Mouse (Mus musculus) granulocyte monocyte progenitor cell, adult 5-6 weeks (primary cell): ENCODE results near the gene Islr. TPM values are rescaled to one million over a fixed set of nuclear protein-coding genes. Genes with fewer than 3 reads are reported as not detected.

Source experiments
- ATAC-seq: replicated peaks from 2 replicates; pipeline ENCODE4 v1.8.0; 2016; ENCODE audit warnings: mild to moderate bottlenecking, moderate TSS enrichment, inconsistent platforms; ENCODE audit not compliant: poor library complexity, severe bottlenecking
- total RNA-seq, 2 experiments: library from RNA; stranded (forward) in 1 of 2; stranded (reverse) in 1 of 2; fragments of 200-712, 200-1000 nt in 1 of 2; fragments of >200 nt in 1 of 2; fragmentation: Nextera tagmentation in 1 of 2; gene quantifications; 2 replicates each; pipeline ENCODE4 v1.2.3; 2014 to 2017

Islr gene
- total RNA-seq, 2 experiments from 2014 or later, result 0.17 TPM; not detected in 1

GRCm38 (mm10) chr9:58224356-58224755 is 20.2 kb upstream of the Islr start:
- ATAC-seq, result no peak

GRCm38 (mm10) chr9:58220218-58220903 is 16.3 kb upstream of the Islr start:
- ATAC-seq, result peak; percentile 46; the same call in 1 of the 2 replicates

- no peak for ATAC-seq
Observed at GRCm38 (mm10) chr9:58218539-58218938, 14.4 kb upstream of the Islr start.

- ATAC-seq, result peak; percentile 54; the same call in 1 of the 2 replicates
Observed at GRCm38 (mm10) chr9:58216402-58216801, 12.3 kb upstream of the Islr start.

- ATAC-seq, result no peak
Observed at GRCm38 (mm10) chr9:58214519-58215180, 10.5 kb upstream of the Islr start.

GRCm38 (mm10) chr9:58213865-58214264 is 9.8 kb upstream of the Islr start:
- ATAC-seq, result no peak

GRCm38 (mm10) chr9:58213377-58213776 is 9.3 kb upstream of the Islr start:
- no peak for ATAC-seq

- ATAC-seq, result peak; percentile 69
Observed at GRCm38 (mm10) chr9:58210304-58210627, 6.2 kb upstream of the Islr start.

GRCm38 (mm10) chr9:58209462-58210303 is 5.6 kb upstream of the Islr start:
- peak; percentile 50 for ATAC-seq

GRCm38 (mm10) chr9:58206013-58206412 is 1.9 kb upstream of the Islr start:
- ATAC-seq, result no peak

- ATAC-seq, result peak; percentile 88
Observed at GRCm38 (mm10) chr9:58204448-58205000, 418 bp upstream of the Islr start.

GRCm38 (mm10) chr9:58202676-58203453 is 1.2 kb downstream of the Islr start:
- no peak for ATAC-seq

- ATAC-seq, result no peak
Observed at GRCm38 (mm10) chr9:58201861-58202549, 2.1 kb downstream of the Islr start.

- no peak for ATAC-seq
Observed at GRCm38 (mm10) chr9:58201091-58201842, 2.8 kb downstream of the Islr start.

GRCm38 (mm10) chr9:58200270-58201090 is 3.6 kb downstream of the Islr start:
- ATAC-seq, result no peak

GRCm38 (mm10) chr9:58199381-58200269 is 4.5 kb downstream of the Islr start:
- no peak for ATAC-seq

GRCm38 (mm10) chr9:58198801-58199371 is 5.2 kb downstream of the Islr start:
- no peak for ATAC-seq
